Comparison of ENCODE assay signal across 24 mouse cellular contexts in the genomic region with DNA sequence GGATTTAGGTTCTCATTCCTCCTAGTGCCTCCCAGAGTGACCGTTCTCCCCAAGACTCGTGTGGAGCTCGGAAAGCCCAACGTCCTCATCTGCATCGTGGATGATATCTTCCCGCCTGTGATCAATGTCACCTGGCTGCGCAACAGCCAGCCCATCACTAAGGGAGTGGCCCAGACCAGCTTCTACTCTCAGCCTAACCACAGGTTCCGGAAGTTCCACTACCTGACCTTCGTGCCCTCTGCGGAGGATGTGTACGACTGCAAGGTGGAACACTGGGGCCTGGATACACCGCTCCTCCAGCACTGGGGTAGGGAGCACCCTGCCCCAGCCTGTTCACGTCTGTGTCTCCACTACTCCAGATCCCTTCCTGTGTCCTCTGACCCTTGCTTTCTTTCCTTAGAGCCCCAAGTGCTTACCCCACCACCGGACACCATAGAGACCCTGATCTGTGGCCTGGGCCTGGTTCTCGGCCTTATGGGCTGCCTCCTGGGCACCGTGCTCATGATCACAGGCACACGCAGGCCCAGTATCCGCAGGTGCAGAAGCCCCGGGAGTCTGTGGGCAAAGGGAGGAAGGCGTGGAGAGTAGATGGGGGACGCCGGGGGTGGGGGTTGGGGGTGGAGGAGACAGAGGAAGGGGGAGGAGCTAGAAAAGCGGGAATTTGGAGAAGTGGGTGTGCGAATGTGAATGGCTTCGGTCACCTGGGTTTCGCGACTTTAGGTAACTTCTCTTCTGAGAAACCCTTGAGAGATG. TPM values are rescaled to one million over a fixed set of nuclear protein-coding genes. Genes with fewer than 3 reads are reported as not detected.
DNase-seq lines count a peak whose midpoint lies in the region; ATAC-seq and TF ChIP-seq lines count a peak whose summit lies in the region.
"Had no signal": no experiment of that assay in that cellular context is flagged by ENCODE, and none has a peak within 500 bp of the region (broad histone marks: within the 10 kb centered on the region; RNA-seq: fewer than 3 reads in every experiment).

No protein-coding gene starts in this region.

- peak; percentile 23; the same call in 1 of the 2 replicates for ATAC-seq in intestine, embryonic 15.5 days
- ATAC-seq in intestine, embryonic 16.5 days: no peak
- ATAC-seq: forebrain, postnatal 0 days had no signal

- H3K27me3 ChIP-seq in intestine, embryonic 15.5 days (replicated peaks): no peaks in the 10 kb centered on the region
- no peaks in the 10 kb centered on the region for H3K27me3 ChIP-seq in intestine, embryonic 16.5 days (replicated peaks; ENCODE audit: control insufficient read depth, insufficient read depth, low read length)
- no peaks in the 10 kb centered on the region for H3K27me3 ChIP-seq in small intestine, adult 2 months (ENCODE audit: control insufficient read depth, insufficient read depth, low read length)
- H3K27me3 ChIP-seq: embryonic facial prominence, embryonic 12.5 days; limb, embryonic 13.5 days had no signal

- DNase-seq in thymus, postnatal 14 days: peak; percentile 63
- no peak for DNase-seq in gastrocnemius, postnatal 4 days (ENCODE audit: low spot score in 2 of 2)
- DNase-seq in right cerebral cortex, postnatal 36 days (ENCODE audit: low spot score in 2 of 2): no peak
- DNase-seq in ovary, adult 18-20 months (ENCODE audit: low spot score): no peak
- DNase-seq: cerebellum, adult 18-20 months; cerebellum, postnatal 25 days; forebrain, postnatal 0 days; gastrocnemius, postnatal 25 days; heart, adult 2 months; heart, postnatal 14 days; kidney, postnatal 36 days; liver, embryonic 13.5 days; lung, embryonic 14.5 days; lung, postnatal 36 days; right cerebral cortex, postnatal 4 days had no signal

- no peak overlapping the region for H3K4me2 ChIP-seq in intestine, embryonic 15.5 days (replicated peaks)
- no peak overlapping the region for H3K4me2 ChIP-seq in intestine, embryonic 16.5 days (ENCODE audit: low read depth, low read length)
- H3K4me2 ChIP-seq: hindbrain, embryonic 14.5 days; liver, embryonic 13.5 days; lung, embryonic 14.5 days had no signal

- 83% methylated on average over 27 of the region's 27 CpGs for WGBS in intestine, embryonic 15.5 days
- 80% methylated on average over 27 of the region's 27 CpGs for WGBS in intestine, embryonic 16.5 days
- 35% methylated on average over 27 of the region's 27 CpGs for WGBS in bone marrow, adult 2 months
- WGBS in small intestine, adult 2 months: 83% methylated on average over 27 of the region's 27 CpGs

- H3K4me3 ChIP-seq in intestine, embryonic 15.5 days (replicated peaks): no peak overlapping the region
- H3K4me3 ChIP-seq in intestine, embryonic 16.5 days (ENCODE audit: low read length): no peak overlapping the region
- no peak overlapping the region for H3K4me3 ChIP-seq in bone marrow, adult 2 months (replicated peaks; ENCODE audit: control insufficient read depth, low read depth, low read length)
- 0 out of 2 replicates have a peak overlapping the region, but pooled peaks have one; percentile 3 for H3K4me3 ChIP-seq in small intestine, adult 2 months (ENCODE audit: low read depth, low read length)
- H3K4me3 ChIP-seq: embryonic facial prominence, embryonic 12.5 days; heart, adult 2 months; heart, embryonic 13.5 days; liver, embryonic 13.5 days had no signal

- no peaks in the 10 kb centered on the region for H3K9me3 ChIP-seq in intestine, embryonic 15.5 days
- no peaks in the 10 kb centered on the region for H3K9me3 ChIP-seq in intestine, embryonic 16.5 days (ENCODE audit: control insufficient read depth, low read length)
- H3K9me3 ChIP-seq: embryonic facial prominence, embryonic 12.5 days; heart, embryonic 13.5 days; limb, embryonic 13.5 days; liver, embryonic 13.5 days had no signal

- H3K27ac ChIP-seq in intestine, embryonic 15.5 days: no peak overlapping the region
- no peak overlapping the region for H3K27ac ChIP-seq in intestine, embryonic 16.5 days (ENCODE audit: low read length)
- peak overlapping the region; percentile 9; the same call in 1 of the 2 replicates for H3K27ac ChIP-seq in bone marrow, adult 2 months (ENCODE audit: control insufficient read depth, insufficient read depth, low read depth, low read length, poor library complexity)
- no peak overlapping the region for H3K27ac ChIP-seq in small intestine, adult 2 months (ENCODE audit: insufficient read depth, low read depth, low read length)
- H3K27ac ChIP-seq: heart, adult 2 months; heart, embryonic 13.5 days; hindbrain, embryonic 14.5 days; limb, embryonic 13.5 days; liver, embryonic 13.5 days had no signal

- peaks cover 3% of the 10 kb centered on the region; the same call in 1 of the 2 replicates for H3K4me1 ChIP-seq in intestine, embryonic 15.5 days (replicated peaks)
- no peaks in the 10 kb centered on the region; the same call in 1 of the 2 replicates for H3K4me1 ChIP-seq in intestine, embryonic 16.5 days (ENCODE audit: control insufficient read depth, insufficient read depth, low read length)
- H3K4me1 ChIP-seq in bone marrow, adult 2 months (ENCODE audit: control insufficient read depth, insufficient read depth, low read length): peaks cover 16% of the 10 kb centered on the region
- H3K4me1 ChIP-seq in small intestine, adult 2 months (ENCODE audit: control insufficient read depth, insufficient read depth, insufficient read length, low read length): peaks cover 16% of the 10 kb centered on the region; the same call in 1 of the 2 replicates
- H3K4me1 ChIP-seq: embryonic facial prominence, embryonic 12.5 days had no signal

- H3K9ac ChIP-seq in intestine, embryonic 15.5 days: no peak overlapping the region
- no peak overlapping the region for H3K9ac ChIP-seq in intestine, embryonic 16.5 days (ENCODE audit: low read depth, low read length)
- H3K9ac ChIP-seq: embryonic facial prominence, embryonic 12.5 days; forebrain, postnatal 0 days; heart, embryonic 13.5 days; hindbrain, embryonic 14.5 days; limb, embryonic 13.5 days; liver, embryonic 13.5 days; lung, embryonic 14.5 days had no signal

- TF ChIP-seq POLR2A in bone marrow, adult 2 months (IDR thresholded peaks at IDR 0.05; ENCODE audit: borderline replicate concordance, control insufficient read depth, low read depth, low read length): no peak
- no peak for TF ChIP-seq POLR2A in small intestine, adult 2 months (IDR thresholded peaks at IDR 0.05; ENCODE audit: low read depth, low read length)

- no peak for TF ChIP-seq CTCF in bone marrow, adult 2 months (IDR thresholded peaks at IDR 0.05; ENCODE audit: control insufficient read depth, insufficient read depth, low read length)
- no peak for TF ChIP-seq CTCF in small intestine, adult 2 months (IDR thresholded peaks at IDR 0.05; ENCODE audit: extremely low read depth, insufficient read length, insufficient replicate concordance, low read depth, low read length)

- no peaks in the 10 kb centered on the region for H3K36me3 ChIP-seq in intestine, embryonic 15.5 days
- H3K36me3 ChIP-seq in intestine, embryonic 16.5 days (ENCODE audit: control insufficient read depth, insufficient read depth, low read length): no peaks in the 10 kb centered on the region
- no peaks in the 10 kb centered on the region for H3K36me3 ChIP-seq in small intestine, adult 2 months (ENCODE audit: control insufficient read depth, insufficient read depth, low read length)
- H3K36me3 ChIP-seq: embryonic facial prominence, embryonic 12.5 days; heart, embryonic 13.5 days; limb, embryonic 13.5 days; liver, embryonic 13.5 days had no signal

RNA-seq across cellular contexts. Expression of gene H2-Oa, which starts 2.3 kb away (rescaled TPM):
- polyA plus RNA-seq in intestine, embryonic 15.5 days (2015; fragmentation: Nextera tagmentation; extraction: Ambion mirVana): 0.66 and 0.85 TPM in 2 replicates
- polyA plus RNA-seq in intestine, embryonic 16.5 days (2015; fragmentation: Nextera tagmentation; extraction: Ambion mirVana): 0.62 and 0.95 TPM in 2 replicates
- 3.9 and 6.3 TPM in 2 replicates for polyA plus RNA-seq in bone marrow, adult 2 months (2011; ENCODE audit: insufficient read depth, insufficient read length, low replicate concordance, missing spikeins)
- polyA plus RNA-seq in small intestine, adult 2 months (2012; rRNA removed): 7.2 and 16.6 TPM in 2 replicates
- not detected for total RNA-seq in gastrocnemius, postnatal 4 days (2021)
- total RNA-seq: forebrain, postnatal 0 days; gastrocnemius, postnatal 25 days; midbrain, postnatal 0 days had no signal
- polyA plus RNA-seq: forebrain, postnatal 0 days had no signal

RNA-seq across cellular contexts. Expression of gene H2-DMa, which starts 24.9 kb away (rescaled TPM):
- 11.3 and 13.4 TPM in 2 replicates for polyA plus RNA-seq in intestine, embryonic 15.5 days (2015; fragmentation: Nextera tagmentation; extraction: Ambion mirVana)
- 13.4 and 15.3 TPM in 2 replicates for polyA plus RNA-seq in intestine, embryonic 16.5 days (2015; fragmentation: Nextera tagmentation; extraction: Ambion mirVana)
- polyA plus RNA-seq in bone marrow, adult 2 months (2011; ENCODE audit: insufficient read depth, insufficient read length, low replicate concordance, missing spikeins): 14.2 and 38.5 TPM in 2 replicates
- polyA plus RNA-seq in small intestine, adult 2 months (2012; rRNA removed): 35.4 and 169 TPM in 2 replicates
- 1 to 10 TPM; 7.6 to 8.7 TPM for total RNA-seq in gastrocnemius, postnatal 4 days (2021)

RNA-seq across cellular contexts. Expression of gene Brd2, which starts 28.0 kb away (rescaled TPM):
- 88.2 and 90.7 TPM in 2 replicates for polyA plus RNA-seq in intestine, embryonic 15.5 days (2015; fragmentation: Nextera tagmentation; extraction: Ambion mirVana)
- polyA plus RNA-seq in intestine, embryonic 16.5 days (2015; fragmentation: Nextera tagmentation; extraction: Ambion mirVana): 72.3 and 73.0 TPM in 2 replicates
- 118 and 172 TPM in 2 replicates for polyA plus RNA-seq in bone marrow, adult 2 months (2011; ENCODE audit: insufficient read depth, insufficient read length, low replicate concordance, missing spikeins)
- 41.2 and 73.1 TPM in 2 replicates for polyA plus RNA-seq in small intestine, adult 2 months (2012; rRNA removed)
- 100 to 1,000 TPM; 125 to 136 TPM for total RNA-seq in gastrocnemius, postnatal 4 days (2021)

RNA-seq across cellular contexts. Expression of gene H2-DMb2, which starts 48.6 kb away (rescaled TPM):
- 0.68 and 0.83 TPM in 2 replicates for polyA plus RNA-seq in intestine, embryonic 15.5 days (2015; fragmentation: Nextera tagmentation; extraction: Ambion mirVana)
- polyA plus RNA-seq in intestine, embryonic 16.5 days (2015; fragmentation: Nextera tagmentation; extraction: Ambion mirVana): 0.87 and 0.99 TPM in 2 replicates
- polyA plus RNA-seq in bone marrow, adult 2 months (2011; ENCODE audit: insufficient read depth, insufficient read length, low replicate concordance, missing spikeins): 24.3 and 38.9 TPM in 2 replicates
- polyA plus RNA-seq in small intestine, adult 2 months (2012; rRNA removed): 12.7 and 25.4 TPM in 2 replicates
- total RNA-seq in gastrocnemius, postnatal 4 days (2021): under 1 TPM; 0.36 to 0.37 TPM
- polyA plus RNA-seq: hindbrain, embryonic 14.5 days had no signal

RNA-seq across cellular contexts. Expression of gene Col11a2, which starts 55.2 kb away (rescaled TPM):
- polyA plus RNA-seq in intestine, embryonic 15.5 days (2015; fragmentation: Nextera tagmentation; extraction: Ambion mirVana): 0.90 and 1.0 TPM in 2 replicates
- polyA plus RNA-seq in intestine, embryonic 16.5 days (2015; fragmentation: Nextera tagmentation; extraction: Ambion mirVana): 0.20 and 0.45 TPM in 2 replicates
- 10.7 and 12.6 TPM in 2 replicates for polyA plus RNA-seq in bone marrow, adult 2 months (2011; ENCODE audit: insufficient read depth, insufficient read length, low replicate concordance, missing spikeins)
- polyA plus RNA-seq in small intestine, adult 2 months (2012; rRNA removed): 0.90 and 2.4 TPM in 2 replicates
- 10 to 100 TPM; 45.4 to 77.3 TPM for total RNA-seq in gastrocnemius, postnatal 4 days (2021)
